Mouse (Mus musculus): ENCODE data around the gene Psma6. TPM values are rescaled to one million over a fixed set of nuclear protein-coding genes. Genes with fewer than 3 reads are reported as not detected.

The Psma6 gene
- polyA plus RNA-seq, 1 experiment, result 133 TPM

- DNase-seq (ENCODE audit: extremely low spot score in 1 of 2, low spot score in 1 of 2), result peak in 1 of 2 experiments; percentile 56
These were observed 72.9 kb downstream of the Psma6 start for GRCm38 (mm10) chr12:55456893-55457292.

- DNase-seq (ENCODE audit: extremely low spot score in 1 of 2, low spot score in 1 of 2), result no peak
These were observed 75.7 kb downstream of the Psma6 start for GRCm38 (mm10) chr12:55459739-55460138.

GRCm38 (mm10) chr12:55460900-55461299 lies 76.9 kb downstream of the Psma6 start:
- no peak for DNase-seq (ENCODE audit: extremely low spot score in 1 of 2, low spot score in 1 of 2)

DNA sequence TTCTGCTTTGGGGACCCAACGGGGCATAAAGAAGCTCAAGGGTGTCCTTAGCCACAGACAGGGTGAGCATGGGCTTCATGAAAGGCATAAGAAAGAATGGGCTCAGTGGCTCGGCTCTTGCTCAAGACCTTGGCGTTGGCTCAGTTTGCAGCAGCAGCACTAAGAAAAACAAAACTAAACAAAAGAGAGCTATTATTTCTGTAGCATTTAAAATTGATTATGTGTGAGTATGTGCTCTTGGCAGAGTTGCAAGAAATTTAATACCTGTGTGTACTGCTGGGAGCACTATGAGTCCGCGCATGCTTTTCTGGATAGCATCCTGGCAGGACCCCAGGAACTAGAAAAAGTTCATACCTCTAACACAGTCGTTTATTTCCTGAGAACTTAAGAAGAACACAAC lies 77.7 kb downstream of the Psma6 start:
- no peak for DNase-seq (ENCODE audit: extremely low spot score in 1 of 2, low spot score in 1 of 2)

DNA sequence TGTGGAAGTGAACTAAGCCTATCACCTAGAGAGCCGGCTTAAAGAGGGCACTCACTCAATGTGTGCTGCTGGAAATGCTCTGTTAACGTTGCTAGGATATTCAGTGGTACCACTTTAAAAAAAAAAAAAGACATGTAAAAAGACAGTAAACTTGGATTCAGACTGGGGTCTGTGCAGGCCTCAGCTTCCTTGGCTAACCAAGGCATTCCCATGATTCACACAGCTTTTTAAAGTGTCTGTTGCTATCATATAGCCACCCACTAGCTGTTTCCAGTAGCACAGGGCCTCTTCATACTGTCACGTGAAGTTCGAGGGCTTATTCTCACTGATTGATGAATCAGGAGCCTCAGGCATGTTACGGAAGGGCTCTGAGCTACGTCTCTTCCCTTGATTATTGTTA lies 78.4 kb downstream of the Psma6 start:
- DNase-seq (ENCODE audit: extremely low spot score in 1 of 2, low spot score in 1 of 2), result no peak

GRCm38 (mm10) chr12:55463087-55463486 lies 79.1 kb downstream of the Psma6 start:
- no peak for DNase-seq (ENCODE audit: extremely low spot score in 1 of 2, low spot score in 1 of 2)

DNA sequence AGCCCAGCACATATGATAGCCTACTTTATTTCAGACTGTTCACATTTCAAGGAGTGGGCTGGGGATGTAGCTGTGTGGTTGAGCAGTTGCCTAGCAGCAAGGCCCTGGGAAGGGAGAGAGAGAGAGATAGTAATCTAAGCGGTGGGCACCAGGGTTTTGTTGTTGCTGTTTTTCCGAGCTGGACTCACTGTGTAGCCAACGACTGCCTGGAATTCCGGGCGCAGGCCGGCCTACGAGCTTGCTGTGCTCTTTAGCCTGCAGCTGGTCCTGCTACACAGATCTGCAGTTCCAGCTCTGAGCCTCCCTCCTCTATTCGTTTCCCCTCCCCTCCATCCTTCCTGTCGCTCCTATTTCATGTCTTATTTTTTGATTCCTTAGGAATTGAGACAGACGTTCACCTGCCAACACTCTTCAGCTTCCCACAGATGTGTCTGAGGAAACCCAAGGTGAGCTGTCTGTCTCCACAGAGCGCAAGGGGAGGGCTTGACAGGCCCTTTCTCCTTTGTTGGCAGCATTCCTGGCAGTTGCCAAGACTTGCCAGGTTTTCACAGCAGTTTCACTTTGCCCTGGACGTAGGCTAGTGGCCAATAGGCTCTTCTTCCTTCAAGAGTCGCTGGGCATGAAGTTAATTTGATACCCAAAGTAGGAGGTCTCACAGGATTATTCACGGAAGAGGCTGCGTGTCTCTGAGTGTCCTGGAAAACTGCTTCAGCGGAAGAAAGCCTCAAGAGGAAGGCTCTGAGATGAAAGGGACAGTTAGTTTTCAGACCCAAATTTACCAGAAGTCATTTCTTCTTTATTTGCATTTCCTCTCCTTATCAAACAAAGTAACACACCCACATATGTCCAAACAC lies 80.2 kb downstream of the Psma6 start:
- DNase-seq (ENCODE audit: extremely low spot score in 1 of 2, low spot score in 1 of 2), result peak in 1 of 2 experiments; percentile 52

- peak in 1 of 2 experiments; percentile 54 for DNase-seq (ENCODE audit: extremely low spot score in 1 of 2, low spot score in 1 of 2)
These were observed 80.9 kb downstream of the Psma6 start for GRCm38 (mm10) chr12:55464846-55465361.

DNA sequence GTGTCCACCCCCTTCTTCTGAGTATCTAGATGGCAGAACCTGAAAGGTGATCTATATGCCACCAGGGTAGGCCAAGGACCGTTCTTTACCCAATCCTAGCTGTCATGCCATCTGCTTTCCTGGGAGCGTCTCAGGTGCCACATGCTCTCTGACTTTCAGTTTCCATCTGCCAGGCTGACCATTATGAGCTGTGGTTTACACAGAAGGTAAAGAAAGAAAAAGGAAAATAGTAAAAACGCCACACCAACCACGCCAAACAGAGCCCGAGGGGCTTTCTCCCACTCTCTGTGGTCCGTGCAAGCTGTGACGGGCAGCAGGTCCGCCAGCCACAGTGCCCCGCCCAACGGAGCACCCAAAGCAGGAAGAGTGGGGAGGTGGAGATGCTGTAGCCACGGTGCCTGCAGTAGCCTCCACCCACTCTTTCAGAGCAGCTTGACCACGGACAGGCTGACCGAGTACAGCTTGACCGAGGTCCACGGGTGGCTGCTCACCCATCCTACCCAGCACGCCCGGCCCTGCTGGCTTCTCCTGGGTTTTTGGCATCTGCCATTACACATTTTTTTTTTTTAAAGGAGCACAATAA lies 81.5 kb downstream of the Psma6 start:
- DNase-seq (ENCODE audit: extremely low spot score in 1 of 2, low spot score in 1 of 2), result no peak

DNA sequence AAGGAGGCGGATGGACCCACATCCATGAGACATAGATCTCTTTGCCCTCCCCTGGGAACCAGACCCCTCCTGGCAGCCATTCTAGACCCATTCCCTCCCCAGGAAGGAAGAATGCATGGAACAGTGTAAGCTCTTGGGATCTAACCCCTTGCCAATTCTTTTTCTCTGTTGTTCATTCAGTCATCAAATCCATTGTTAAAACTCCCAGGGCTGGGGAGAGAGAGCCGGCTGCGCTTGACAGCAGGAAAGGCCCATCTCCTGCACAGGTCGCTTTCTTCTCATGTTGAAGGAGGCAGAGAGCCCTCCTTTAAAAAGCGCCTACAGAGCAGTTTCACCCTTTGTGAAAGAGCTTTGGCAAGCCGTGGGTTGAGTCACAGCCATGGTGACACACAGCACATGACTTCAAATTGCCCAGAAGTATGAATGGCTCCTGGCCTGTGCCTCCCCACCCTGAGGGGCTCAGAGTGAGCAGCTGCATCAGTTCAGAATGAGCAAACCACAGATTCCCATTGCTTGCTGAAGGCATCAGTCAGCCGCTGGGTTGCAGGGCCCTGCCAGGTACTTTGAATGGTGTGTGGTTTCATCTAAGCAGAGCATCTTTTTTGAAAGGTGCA lies 82.2 kb downstream of the Psma6 start:
- no peak for DNase-seq (ENCODE audit: extremely low spot score in 1 of 2, low spot score in 1 of 2)

GRCm38 (mm10) chr12:55466816-55467215 lies 82.8 kb downstream of the Psma6 start:
- no peak for DNase-seq (ENCODE audit: extremely low spot score in 1 of 2, low spot score in 1 of 2)

DNA sequence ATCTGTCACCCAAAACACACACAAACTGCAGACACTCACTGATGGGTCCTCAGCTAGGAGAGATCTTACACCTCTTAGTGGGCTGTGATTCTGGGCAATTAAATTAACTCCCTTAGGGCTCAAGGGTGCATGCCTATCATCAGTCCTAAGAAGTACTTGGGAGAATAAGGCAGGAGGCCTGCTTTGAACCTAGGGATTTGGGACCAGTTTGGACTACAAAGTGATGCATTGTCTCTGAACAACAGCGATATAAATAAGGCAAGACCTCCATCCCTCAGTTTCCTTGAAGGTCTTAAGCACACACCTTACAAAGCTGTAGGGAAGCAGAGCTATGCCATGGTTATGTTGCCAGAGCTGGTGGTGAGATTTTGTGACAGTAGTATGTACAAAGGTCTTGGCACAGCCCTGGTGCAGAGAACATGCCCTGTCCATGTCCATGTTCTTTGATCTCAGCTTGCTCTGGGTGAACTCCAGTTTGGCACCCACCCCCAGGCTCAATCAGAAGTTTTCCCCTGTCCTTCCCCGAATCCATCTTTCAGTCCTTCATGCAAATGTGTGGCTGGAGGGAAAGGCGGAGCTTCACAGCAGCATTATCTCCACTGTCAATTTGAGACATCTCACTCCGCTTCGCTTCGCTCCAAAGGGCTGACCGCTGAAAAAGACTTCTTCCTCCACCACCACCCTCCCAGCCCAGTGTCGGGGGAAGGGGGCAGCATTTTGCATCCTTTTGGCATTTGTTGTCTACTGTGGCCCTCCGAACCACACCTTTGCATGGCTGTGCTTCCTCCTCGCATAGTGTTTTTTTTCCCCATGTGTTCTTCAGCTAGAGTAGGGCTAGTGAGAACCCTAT lies 83.5 kb downstream of the Psma6 start:
- DNase-seq (ENCODE audit: extremely low spot score in 1 of 2, low spot score in 1 of 2), result no peak

Other genes starting within 250 kb of the Psma6 start
- gene Srp54b, start 229.1 kb upstream of the Psma6 start, polyA plus RNA-seq (2012; rRNA removed), result 30.1 and 32.0 TPM in 2 replicates
- gene 1700047I17Rik2, start 184.6 kb upstream of the Psma6 start, polyA plus RNA-seq (2012; rRNA removed), result not detected in 2 replicates
- gene Srp54c, start 154.1 kb upstream of the Psma6 start, polyA plus RNA-seq (2012; rRNA removed), result 67.5 and 69.3 TPM in 2 replicates
- gene 1110008L16Rik, start 84.6 kb upstream of the Psma6 start, polyA plus RNA-seq (2012; rRNA removed), result 6.5 and 7.0 TPM in 2 replicates
- gene Ppp2r3c, start 81.2 kb upstream of the Psma6 start, polyA plus RNA-seq (2012; rRNA removed), result 10.2 and 11.9 TPM in 2 replicates
- gene Nfkbia, start 108.4 kb downstream of the Psma6 start, polyA plus RNA-seq (2012; rRNA removed), result 36.4 and 41.8 TPM in 2 replicates
- not detected in 2 replicates for gene Aldoart2, start 181.0 kb downstream of the Psma6 start, polyA plus RNA-seq (2012; rRNA removed)
- gene Insm2, start 215.2 kb downstream of the Psma6 start, polyA plus RNA-seq (2012; rRNA removed), result 0.20 and 0.21 TPM in 2 replicates

All from frontal cortex, adult 2 months (tissue).